Mouse (Mus musculus): ENCODE measurements around the gene Gm20538.
A peak's percentile ranks its signal among the peaks of the same experiment; 100 is the strongest.

The Gm20538 gene

DNA sequence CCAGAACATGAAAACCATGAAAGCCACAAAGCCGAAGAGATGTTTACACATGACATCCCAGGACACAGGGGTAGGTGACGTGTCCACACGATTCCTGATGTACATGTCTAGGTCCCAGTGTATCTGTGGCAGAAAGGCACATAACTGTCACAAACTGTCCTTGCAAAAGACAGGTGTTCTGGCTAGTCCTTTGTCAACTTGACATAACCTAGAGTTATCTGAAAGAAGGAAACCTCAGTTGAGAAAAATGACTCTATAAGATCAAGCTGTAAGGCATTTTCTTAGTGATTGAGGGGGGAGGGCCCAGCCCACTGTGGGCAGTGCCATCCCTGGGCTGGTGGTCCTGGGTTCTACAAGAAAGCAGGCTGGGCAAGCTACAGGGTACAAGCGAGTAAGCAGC, at the start of gene Gm20538:
Gene Gm20538, minus strand, starts transcription at position 101 of the 400 bp plus-strand sequence.
- no peak for DNase-seq (ENCODE audit: low spot score)

DNA sequence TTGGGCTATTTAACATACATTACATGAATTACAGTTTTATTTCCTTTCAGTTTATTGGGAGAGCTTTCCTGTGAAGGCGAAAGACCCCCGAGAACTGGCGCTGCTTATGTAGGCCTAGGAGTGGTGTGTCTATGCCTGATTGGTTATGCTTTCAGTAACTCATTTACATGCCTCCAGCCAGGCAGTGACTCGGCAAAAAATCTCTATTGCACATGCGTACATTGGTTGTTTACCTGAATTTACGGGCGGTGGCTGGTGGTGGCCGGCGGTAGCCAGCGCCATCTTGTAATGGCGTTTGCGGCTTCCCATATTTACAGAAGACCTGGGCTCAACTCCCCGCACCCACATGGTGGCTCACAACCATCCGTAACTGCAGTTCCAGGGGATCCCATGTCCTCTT, 41.5 kb upstream of the Gm20538 start:
- DNase-seq (ENCODE audit: low spot score), result no peak

DNA sequence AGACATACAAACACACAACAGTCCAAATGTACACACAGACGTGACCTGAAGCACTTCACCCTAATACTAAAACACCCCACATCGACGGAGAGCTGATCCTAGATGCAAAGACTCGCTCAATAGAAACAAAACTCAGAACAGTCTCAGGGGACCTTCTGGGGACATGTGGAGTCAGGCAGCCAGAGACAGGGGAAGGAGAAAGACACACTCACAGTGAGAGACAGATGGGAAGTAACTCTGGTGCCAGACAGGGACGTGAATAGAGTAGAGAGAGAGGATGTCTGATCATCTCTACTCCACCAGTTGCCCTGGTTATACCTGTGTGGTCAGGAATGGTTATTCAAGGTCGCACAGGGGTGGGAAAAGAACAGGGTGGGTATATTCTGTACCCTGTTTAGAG, 39.0 kb upstream of the Gm20538 start:
- no peak for DNase-seq (ENCODE audit: low spot score)

DNA sequence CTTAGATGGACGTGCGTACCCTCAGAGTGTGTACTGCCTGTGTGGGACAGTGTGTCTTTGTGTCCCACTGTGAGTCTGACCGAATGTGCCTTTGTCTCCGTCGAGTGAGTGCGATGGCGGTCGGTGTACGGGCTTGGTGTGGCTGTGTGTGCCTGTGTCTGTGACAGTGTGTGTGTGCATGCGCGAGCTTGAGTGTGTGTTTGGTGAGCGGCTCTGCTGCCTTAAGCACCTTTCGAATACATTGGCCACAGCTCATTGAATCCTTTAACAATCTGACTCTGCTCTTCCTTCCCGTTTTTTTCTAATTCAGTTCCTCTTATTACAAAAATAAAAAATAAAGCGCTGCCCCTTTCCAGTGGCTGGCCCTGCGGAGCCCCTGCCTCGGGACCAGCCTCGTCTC, 38.4 kb upstream of the Gm20538 start:
- no peak for DNase-seq (ENCODE audit: low spot score)

DNA sequence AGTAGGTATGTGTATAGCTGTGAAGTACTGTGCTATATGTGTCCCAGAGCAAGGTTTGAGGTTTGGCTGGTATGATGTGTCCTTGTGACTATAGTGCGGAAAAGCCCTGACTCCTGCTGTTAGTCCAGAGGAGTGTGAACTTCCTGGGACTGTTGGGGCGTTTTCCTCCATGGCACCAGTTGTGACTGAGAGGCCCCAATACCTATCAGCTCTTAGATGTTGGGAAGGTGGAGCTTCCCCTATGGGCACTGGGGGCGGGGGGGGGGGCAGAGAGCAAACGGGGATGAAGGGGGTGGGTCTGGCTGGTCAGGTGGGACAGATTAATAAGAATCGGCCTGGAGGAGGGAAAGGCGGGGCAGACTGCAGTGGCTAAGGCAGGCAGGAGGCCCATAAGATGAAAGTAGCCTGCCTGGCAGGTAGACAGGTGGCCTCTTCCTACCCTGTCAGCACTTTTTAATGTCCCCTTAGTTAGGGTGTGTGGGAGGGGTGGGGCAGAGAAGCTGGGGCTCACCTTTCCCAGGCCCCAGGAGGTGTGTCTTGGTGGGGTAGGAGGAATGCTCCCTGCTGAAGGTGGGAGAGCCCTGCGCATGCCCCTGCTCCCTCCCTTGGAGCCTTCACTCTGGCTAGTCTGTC, 37.1 kb upstream of the Gm20538 start:
- no peak for DNase-seq (ENCODE audit: low spot score)

DNA sequence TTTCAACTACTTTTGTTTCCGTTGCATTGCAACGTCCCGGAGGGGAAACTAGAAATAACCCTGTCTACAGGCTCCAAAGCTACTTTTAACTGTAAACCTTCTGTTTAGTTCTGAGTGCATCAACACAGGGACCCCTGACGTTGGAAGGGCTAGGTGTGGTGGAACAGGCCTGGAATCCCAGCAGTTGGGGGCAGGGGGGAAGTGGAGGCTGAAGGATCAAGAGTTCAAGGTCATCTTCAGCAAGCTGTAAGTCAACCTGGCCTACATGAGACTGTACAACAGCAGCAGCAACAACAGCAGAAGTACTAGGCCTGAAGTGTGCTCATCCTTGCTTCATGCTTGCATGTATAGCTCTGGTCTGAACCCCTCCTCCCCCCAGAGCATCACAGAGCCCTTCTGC, 35.4 kb upstream of the Gm20538 start:
- no peak for DNase-seq (ENCODE audit: low spot score)

DNA sequence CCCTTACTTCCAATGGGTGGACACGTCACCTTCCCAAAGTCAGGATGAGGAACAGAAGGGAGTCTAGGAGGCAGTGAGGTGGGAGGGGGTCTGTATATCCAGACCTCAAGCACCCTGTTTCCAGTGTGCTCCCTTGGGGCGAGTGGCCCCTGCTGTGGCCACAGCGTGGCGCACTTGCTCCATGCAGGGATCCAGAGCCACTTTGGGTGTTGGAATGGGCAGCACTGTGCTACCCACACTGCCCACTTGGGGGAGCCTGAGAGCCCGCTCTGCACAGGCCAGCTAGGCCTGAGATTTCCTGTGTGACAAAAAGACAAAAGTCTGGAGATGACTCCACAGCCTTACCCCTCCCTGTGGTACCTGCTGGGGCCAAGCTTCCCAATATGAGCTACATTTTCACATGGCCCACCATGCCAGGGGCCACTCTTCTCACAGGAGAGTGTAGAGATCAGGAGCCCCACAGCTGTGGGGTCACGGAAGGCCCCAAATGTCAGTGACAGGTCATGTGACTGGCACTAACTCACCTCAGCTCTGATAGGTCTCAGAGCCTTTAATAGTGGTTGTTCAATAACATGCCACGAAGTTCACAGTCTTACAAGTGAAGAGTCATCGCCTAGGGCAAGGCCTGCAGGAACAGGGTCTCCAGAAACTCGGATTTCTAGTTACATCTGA, 30.1 kb upstream of the Gm20538 start:
- DNase-seq (ENCODE audit: low spot score), result peak; percentile 90

DNA sequence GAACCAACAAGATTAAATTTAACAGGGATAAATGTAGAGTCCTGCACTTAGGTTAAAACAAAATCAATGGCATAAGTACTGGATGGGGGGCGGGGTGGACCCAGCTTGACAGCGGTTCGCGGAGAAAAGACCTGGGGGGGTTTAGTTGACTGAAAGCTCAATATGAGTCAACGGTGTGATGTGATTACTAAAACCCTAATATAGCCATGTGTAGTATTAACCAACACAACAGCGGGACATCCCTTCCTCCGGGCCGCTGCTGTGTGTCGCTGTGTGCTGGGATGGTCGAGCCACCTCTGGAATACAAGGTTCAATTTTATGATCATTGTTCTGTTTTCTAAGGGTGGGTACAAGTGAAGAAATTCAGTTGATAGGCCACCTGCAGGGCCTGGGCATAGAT, 29.5 kb upstream of the Gm20538 start:
- no peak for DNase-seq (ENCODE audit: low spot score)

DNA sequence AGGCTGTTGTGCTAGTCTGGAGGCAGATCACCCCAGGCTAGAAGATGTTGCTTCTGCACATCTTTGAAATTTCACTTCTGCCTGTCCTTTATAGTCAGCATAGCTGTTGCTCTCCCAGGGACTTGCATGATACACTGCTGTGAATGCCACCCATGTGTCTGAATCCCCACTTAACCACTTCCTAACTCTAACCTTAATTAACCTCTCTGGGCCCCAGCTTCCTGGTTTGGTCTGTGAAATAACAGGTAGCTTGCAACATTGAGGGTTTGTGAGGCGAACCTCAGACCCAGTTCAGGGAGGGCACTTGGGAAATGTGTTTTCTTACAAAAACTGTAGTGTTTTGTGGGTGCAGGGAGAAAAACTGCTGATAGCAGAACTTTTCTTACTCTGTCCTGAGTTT, 25.4 kb upstream of the Gm20538 start:
- no peak for DNase-seq (ENCODE audit: low spot score)

DNA sequence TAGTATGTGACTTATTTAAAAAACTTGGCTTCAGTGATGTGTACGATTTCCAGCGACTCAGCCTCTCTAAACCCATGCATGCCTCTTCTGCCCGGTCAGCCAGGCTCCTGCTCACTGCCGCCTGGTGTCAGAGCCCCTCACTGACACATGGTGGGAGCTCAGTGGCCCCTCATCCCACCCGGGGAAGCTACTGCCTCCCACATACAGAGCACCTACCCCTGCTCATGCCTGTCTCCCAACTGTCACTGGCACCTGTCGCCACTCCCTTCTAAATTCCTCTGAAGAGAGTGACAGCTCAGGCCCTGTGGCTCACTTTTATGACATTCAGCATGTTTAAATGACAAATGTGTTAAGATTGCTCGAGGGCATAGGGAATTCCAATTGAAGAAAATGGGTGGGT, 23.6 kb upstream of the Gm20538 start:
- no peak for DNase-seq (ENCODE audit: low spot score)

DNA sequence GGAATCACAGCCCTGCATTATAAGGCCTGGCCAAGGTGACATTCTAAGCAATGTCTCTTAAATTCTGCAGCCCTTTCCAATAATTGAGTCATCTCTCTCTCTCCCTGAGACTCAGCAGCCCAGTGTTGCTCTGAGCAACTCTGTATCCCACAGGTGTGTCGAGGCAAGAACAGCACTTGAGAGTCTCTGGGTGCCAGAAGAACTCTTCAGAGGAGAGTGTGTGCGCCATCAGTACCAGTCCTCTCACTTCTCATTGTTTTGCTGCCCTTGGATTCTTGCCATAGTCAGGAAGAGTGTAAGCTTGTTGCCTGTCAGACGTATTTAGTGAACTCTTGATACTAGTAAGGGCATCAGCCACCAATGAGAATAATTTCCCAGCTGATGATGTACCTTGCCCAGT, 15.1 kb upstream of the Gm20538 start:
- no peak for DNase-seq (ENCODE audit: low spot score)

DNA sequence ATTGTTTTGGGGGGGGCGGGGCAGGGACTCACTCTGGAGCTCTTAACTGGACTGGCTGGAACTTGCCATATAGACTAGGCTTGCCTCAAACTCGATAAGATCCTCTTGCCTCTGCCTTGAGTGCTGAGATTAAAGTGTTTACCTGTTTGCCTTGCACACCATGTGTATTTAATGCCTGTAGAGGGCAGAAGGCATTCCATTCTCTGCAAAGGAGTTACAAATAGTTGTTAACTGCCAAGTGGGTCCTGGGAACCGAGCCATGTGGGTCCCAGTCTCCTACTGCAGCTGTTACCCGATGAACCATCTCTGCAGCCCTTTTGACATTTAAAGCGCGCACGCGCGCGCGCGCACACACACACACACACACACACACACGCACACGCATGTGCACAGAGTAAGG, 11.4 kb upstream of the Gm20538 start:
- no peak for DNase-seq (ENCODE audit: low spot score)

DNA sequence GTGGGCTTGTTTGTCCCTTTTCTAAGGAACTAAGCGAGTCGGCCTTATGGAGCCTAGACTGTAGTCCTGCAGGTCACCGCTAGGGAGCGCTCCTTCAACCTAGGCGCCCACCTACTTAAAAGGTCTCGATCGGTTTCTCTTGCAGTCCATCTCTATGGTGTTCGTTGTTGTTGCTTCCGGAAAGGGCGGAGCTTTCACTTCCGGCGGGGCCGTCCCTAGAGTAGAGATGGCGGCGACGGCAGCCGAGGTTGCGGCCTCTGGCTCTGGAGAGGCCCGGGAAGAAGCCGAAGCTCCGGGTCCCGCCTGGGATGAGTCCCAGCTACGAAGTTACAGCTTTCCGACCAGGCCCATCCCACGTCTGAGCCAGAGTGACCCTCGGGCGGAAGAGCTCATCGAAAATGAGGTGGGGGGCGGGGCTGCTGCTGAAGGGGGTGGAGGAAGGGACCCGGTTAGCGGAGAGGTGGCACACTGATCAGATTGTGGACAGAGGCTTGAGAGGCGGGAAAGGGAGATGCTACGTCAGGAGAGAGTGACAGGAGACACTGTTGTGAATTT, 10.1 kb upstream of the Gm20538 start, which contains the start of gene Hif1an:
Gene Hif1an, plus strand, starts transcription at position 199 of the 555 bp plus-strand sequence.
- DNase-seq (ENCODE audit: low spot score), result peak; percentile 90

DNA sequence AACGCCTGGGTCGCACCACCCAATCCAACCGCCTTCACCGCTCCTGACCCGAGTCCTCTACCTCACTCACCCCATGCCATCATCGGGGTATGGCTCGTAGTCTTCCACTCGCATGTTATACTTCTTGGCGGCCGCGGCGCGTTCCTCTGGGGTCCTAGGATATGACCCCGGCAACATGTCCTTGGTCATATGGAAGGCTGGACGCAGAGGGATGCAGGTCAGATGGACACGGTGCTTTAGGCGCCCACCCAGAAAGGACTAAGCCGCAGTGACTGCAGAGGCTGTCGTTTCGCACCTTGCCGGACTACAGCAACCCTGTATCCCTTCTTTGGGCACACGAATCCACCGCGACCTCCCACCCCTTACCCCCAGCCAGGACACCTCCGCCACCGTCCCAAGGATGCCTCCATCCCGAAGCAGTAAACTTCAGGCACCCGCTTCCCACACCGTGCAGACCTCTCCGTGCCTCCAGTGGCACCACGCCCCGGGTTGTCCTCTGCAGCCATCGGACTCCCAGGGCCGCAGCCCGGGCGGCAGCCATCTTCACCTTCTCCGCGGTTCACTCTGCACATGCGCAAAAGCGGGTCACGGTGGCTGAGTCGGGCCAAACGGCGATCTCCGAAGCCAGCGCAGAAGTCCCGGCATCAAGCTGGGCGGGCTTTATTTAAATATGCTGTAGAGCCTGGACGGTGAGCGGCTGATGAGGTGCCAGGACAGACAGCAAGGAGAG, 2.4 kb upstream of the Gm20538 start, which contains the start of gene Ndufb8:
Gene Ndufb8, minus strand, starts transcription at position 580 of the 730 bp plus-strand sequence.
- peak; percentile 94 for DNase-seq (ENCODE audit: low spot score)

DNA sequence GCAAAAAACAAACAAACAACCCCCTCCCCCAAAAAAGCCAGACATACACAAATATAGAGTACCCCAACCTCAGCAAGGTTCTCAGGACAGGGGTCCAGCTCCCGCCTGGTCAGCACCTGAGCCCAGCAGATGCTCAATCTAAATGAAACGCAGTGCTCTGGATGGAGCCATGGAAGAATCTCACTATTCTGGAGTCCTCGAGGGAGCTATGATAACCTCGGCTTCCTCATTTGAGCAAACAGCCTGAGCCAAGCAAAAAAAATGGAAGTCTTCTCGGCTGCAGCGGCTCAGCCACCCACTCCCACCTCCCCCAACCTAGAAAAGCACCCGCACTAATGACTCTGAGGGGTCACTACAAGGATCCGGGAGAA, 1.8 kb upstream of the Gm20538 start:
- DNase-seq (ENCODE audit: low spot score), result no peak

DNA sequence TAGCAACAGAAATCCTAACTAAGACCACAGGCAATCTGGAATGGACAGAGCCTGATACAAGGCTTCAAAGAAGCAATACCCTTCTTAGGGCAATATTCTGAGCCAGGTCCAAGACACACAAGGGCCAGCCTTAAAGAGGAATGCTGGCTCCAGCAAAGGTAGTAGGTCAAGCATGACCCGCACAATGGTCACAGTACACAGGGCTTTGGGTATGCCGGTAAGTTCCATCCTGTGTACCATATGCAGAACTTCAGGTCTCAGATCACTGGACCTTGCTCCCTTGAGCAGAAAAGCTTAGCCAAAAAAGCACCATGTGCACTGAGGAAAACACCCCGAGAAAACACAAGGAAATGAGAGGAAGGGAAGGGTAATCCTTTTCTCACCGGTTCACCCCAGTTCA, 655 bp upstream of the Gm20538 start:
- no peak for DNase-seq (ENCODE audit: low spot score)

DNA sequence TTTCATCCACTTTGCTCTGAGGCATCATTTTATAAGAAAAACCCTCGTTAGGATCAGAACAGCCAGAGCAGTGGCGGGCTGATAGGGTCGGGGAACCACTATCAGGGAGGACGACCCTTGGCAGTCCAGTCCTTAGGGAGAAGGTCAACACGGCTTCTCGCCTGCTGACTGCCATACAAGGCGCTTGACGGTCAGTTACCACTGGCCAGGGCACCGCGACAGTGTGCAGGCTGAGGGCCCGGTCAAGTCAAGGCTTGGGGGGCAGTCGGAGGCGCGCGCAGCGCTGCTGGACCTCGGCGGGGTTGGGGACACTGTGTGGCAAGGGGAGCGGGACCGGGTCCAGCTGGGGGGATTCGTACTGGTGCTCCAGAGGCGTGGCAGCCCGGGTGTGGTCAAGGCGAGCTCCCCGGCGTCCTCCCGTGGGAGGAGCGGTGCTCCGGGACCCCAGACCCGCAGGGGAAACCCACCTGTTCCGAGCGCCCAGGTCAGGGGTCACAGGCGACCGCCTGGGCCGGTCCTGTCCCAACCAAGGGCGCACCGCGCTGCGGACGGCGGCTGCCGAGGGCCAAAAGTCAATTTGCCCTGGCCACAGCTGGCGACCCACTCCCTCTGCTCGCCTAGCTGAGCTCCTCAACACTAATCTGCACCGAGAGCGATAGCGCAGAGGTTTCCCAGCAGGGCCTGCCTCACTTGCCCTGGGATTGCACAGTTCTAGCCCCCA, 7.2 kb downstream of the Gm20538 start, which contains the start of gene Sec31b:
Gene Sec31b, minus strand, starts transcription at position 544 of the 721 bp plus-strand sequence.
- peak; percentile 58 for DNase-seq (ENCODE audit: low spot score)

DNA sequence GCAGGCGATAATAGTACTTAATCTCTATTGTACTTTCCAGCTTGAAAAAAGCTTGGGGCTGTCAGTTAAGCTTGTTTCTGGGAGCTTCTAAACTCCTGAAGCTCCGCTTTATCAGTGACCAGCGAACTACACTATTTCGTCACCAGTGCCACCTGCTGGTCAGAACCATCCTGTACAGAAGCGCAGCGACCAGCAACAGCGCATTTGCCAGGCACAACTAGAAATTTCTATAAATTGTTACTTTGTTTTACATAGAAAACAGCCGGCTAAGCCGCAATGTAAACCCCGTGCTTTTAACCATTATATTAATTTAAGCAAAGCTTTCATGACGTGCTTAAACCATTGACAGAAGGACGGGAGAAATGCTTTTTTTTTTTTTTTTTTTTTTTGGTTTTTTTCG, 7.9 kb downstream of the Gm20538 start:
- peak; percentile 66 for DNase-seq (ENCODE audit: low spot score)

DNA sequence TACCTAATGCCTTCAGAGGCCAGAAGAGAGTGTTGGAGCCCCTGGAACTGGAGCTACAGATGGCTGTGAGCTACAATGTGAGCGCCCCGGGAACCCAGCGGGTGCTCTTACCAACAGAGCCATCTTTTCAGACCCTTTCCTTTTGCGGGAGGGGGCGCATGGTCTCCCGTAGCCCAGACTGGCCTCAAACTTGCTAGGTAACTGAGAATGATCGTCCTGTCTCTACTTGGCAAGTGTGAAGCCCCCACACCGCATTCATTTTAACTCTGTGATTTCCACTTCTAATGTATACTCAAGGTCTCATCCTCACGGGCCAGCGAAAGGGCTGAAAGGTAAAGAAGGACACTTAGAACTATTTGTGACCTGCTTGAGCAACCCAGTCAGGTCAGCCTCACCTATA, 8.3 kb downstream of the Gm20538 start:
- no peak for DNase-seq (ENCODE audit: low spot score)

DNA sequence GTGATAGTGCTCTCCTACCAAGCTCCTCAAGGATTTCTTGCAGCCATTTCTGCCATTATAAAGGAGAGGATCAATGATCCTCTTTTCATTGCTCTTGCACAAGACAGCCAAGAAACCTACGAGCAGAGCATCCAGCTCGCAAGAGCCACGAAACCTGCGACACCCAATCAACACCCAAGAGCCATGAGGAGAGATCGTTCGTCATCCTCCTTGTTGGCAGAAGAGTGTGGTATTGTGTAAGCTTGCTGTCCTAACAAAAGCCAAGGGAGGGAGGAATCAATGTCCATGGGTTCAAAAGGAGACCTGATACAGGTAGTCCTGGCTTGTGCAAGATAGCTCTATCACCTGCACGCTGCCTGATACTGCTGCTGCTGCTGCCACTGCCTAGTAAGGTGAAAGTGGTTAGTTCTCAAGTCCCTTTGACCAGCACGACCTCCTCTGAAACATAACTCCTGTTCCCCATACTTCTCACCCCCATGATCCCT, 9.9 kb downstream of the Gm20538 start:
- DNase-seq (ENCODE audit: low spot score), result no peak

DNA sequence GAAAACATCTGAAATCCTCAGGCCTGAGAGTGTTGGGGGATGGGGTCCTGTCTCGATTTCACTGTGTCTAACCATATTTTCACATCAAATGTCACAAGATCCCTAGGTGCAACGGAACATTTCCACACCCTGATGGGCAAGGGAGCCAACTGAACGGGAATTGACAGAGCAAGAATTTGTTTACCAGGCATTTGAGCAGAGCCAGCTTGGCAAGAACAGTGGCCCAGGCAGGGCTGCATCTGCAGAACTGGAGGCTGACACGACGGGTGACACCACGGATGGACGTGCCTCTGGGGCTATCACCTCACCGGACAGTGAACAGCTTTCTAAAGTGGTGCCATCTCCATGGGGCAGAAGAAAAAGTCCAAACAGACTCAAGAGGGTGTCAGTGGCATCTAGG, 15.2 kb downstream of the Gm20538 start:
- no peak for DNase-seq (ENCODE audit: low spot score)

DNA sequence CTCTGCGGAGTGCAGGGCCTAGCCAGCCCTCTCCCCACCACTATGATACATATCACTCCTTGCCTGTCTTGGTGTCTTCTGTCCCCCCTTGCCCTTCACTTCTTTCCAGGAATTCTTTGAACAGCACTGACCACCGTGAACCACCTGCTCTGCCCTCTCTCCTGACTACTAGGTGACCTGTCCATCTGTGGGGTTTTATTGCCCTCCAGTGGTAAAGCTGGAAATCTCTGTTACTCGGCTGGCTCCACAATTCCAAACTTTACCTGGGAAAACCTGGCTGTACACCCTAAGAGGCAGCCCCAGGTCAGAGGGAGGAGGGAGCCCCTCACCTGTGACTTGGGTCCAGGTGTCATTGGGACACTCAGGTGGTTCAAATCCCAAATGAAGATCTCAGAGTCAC, 17.3 kb downstream of the Gm20538 start:
- no peak for DNase-seq (ENCODE audit: low spot score)

Measured in ovary, postnatal 36 days (tissue).